In the genomic region with DNA sequence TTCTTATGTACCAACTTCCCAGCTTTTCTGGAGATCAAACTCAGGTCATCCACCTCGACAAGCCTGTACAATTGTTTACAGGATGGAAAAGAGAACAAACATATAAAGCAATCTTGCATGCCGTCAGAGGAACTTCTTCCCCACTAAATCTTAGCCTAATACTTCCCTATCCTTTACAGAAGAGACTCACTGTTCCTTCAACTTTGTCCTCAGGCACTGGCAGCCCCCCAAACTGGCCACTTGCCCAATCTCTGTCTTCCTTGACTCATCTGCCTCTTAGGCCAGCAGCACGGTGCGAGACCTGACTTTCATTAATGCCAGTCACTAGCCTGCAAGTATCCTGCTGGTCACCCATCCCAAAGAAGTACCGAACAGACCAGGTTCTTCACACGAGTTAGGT, we compare ENCODE assay signal across 1 mouse cellular context.
TF ChIP-seq lines count a peak whose summit lies in the region.

No protein-coding gene starts in this region.

TF ChIP-seq in MEL, 35 proteins besides CTCF, POLR2A, EP300 and RAD21 (continued from another document):
- no peak for TF ChIP-seq RCOR1 (IDR thresholded peaks at IDR 0.05; ENCODE audit: low read depth, low read length)
- no peak for TF ChIP-seq ZMIZ1 (IDR thresholded peaks at IDR 0.05; ENCODE audit: low read depth, low read length)
- no peak for TF ChIP-seq CHD1 (IDR thresholded peaks at IDR 0.05; ENCODE audit: low read depth, low read length)
- TF ChIP-seq BHLHE40 (IDR thresholded peaks at IDR 0.05; ENCODE audit: borderline replicate concordance, low read depth, low read length): no peak
- TF ChIP-seq CHD2 (IDR thresholded peaks at IDR 0.05; ENCODE audit: low read length): no peak
- no peak for TF ChIP-seq TAL1 (IDR thresholded peaks at IDR 0.05; ENCODE audit: low read length)
- TF ChIP-seq MXI1 (IDR thresholded peaks at IDR 0.05; ENCODE audit: low read depth, low read length): no peak
